Mouse (Mus musculus) kidney, embryonic 14.5 days (tissue): ENCODE measurements around the gene Galnt10. TPM values are rescaled to one million over a fixed set of nuclear protein-coding genes. Genes with fewer than 3 reads are reported as not detected.
A peak's percentile ranks its signal among the peaks of the same experiment; 100 is the strongest.

ENCODE experiments used
- ATAC-seq: fragments of 200-750 bp; cut with Nextera tagmentation; 2 replicates; pipeline ENCODE4 v1.8.0; 2017; ENCODE audit warnings: moderate number of reproducible peaks, mild to moderate bottlenecking, moderate TSS enrichment, moderate library complexity; ENCODE audit not compliant: low FRiP score, low TSS enrichment
- H3K27ac ChIP-seq: fragments of 300-500 bp; sonication (generic); 2 replicates; pipeline ENCODE4 v1.5.1; 2014; ENCODE audit warnings: low read depth, mild to moderate bottlenecking, low read length, moderate library complexity, mixed read lengths
- H3K27me3 ChIP-seq: fragments of 300-500 bp; sonication (generic); 2 replicates; pipeline ENCODE4 v1.6.1; 2014; ENCODE audit warnings: mild to moderate bottlenecking, low read length; ENCODE audit not compliant: control insufficient read depth, insufficient read depth
- H3K36me3 ChIP-seq: fragments of 300-500 bp; sonication (generic); 2 replicates; pipeline ENCODE4 v1.6.1; 2014; ENCODE audit warnings: low read length, mixed read lengths; ENCODE audit not compliant: control insufficient read depth, insufficient read depth
- H3K4me1 ChIP-seq: fragments of 300-500 bp; sonication (generic); 2 replicates; pipeline ENCODE4 v1.6.1; 2014; ENCODE audit warnings: low read length, mixed read lengths; ENCODE audit not compliant: control insufficient read depth, insufficient read depth
- H3K4me2 ChIP-seq: fragments of 300-500 bp; sonication (generic); replicated peaks from 2 replicates; pipeline ENCODE4 v1.6.1; 2014; ENCODE audit warnings: low read depth, mild to moderate bottlenecking, low read length
- H3K4me3 ChIP-seq: fragments of 300-500 bp; sonication (generic); 2 replicates; pipeline ENCODE4 v1.5.1; 2014; ENCODE audit warnings: mild to moderate bottlenecking, low read length
- H3K9ac ChIP-seq: fragments of 300-500 bp; sonication (generic); 2 replicates; pipeline ENCODE4 v1.6.1; 2014; ENCODE audit warnings: low read depth, mild to moderate bottlenecking, low read length, moderate library complexity
- H3K9me3 ChIP-seq: fragments of 300-500 bp; sonication (generic); 2 replicates; pipeline ENCODE4 v1.6.1; 2016; ENCODE audit warnings: low read length; ENCODE audit not compliant: control insufficient read depth
- WGBS: fragments of 180-500 bp; shearing (Covaris S2); extraction: QIAGEN DNeasy Blood & Tissue Kit; methylation state at CpG from one replicate; pipeline ENCODE4 v1.1.7; 2014; 5-methylcytosine and 5-hydroxymethylcytosine counted together
- polyA plus RNA-seq: library from polyadenylated mRNA; unstranded; fragments of >200 nt; fragmentation: Nextera tagmentation; extraction: Ambion mirVana; gene quantifications from 2 replicates; pipeline ENCODE4 v1.2.1, GENCODE M21; 2014

Galnt10 gene
- polyA plus RNA-seq, 1 experiment from 2014 or later, result 13.0 TPM

- WGBS, result 39% methylated on average over 17 of the region's 17 CpGs
- no peaks in the 10 kb centered on the region for H3K9me3 ChIP-seq
Measured at GRCm38 (mm10) chr11:57696207-57696676, 51.0 kb downstream of the Galnt10 start.

DNA sequence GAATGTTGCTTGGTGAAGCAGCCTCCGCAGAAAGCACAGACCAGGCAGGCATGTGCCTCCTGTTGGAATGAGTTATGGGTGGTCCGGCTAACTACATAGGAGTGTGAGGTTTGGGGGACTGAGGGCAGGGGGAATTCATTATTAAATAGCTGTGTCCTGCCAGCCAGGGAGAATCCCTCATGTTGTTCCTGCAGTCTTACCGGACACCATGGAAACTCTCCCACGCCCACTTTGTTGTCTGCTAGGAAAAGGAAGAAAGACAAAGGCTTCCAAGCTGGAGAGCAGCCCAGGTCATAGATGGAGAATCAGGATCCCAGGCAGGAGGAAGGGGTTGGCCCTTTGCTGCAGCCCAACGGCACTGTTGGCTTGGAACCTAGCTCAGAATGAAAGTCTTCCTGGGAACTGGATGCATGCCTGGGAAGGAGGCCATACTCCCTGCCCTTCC, 51.6 kb downstream of the Galnt10 start:
- no peaks in the 10 kb centered on the region for H3K36me3 ChIP-seq
- no peak overlapping the region for H3K9ac ChIP-seq
- no peaks in the 10 kb centered on the region for H3K9me3 ChIP-seq
- no peak overlapping the region for H3K4me3 ChIP-seq
- H3K27ac ChIP-seq, result no peak overlapping the region
- H3K4me1 ChIP-seq, result peaks cover 4% of the 10 kb centered on the region; the same call in 1 of the 2 replicates
- ATAC-seq, result no peak
- H3K27me3 ChIP-seq, result no peaks in the 10 kb centered on the region
- H3K4me2 ChIP-seq, result no peak overlapping the region
- whole genome bisulfite sequencing, result 31% methylated on average over 5 of the region's 5 CpGs

More at GRCm38 (mm10) chr11:57696207-57696676, 51.0 kb downstream of the Galnt10 start:
- Histone ChIP-seq H3K4me3 (no peak overlapping the region), H3K27me3 (no peaks in the 10 kb centered on the region), H3K4me1 (no peaks in the 10 kb centered on the region; the same call in 1 of the 2 replicates), H3K4me2 (no peak overlapping the region), H3K9ac (no peak overlapping the region), H3K27ac (no peak overlapping the region), H3K36me3 (no peaks in the 10 kb centered on the region)
- ATAC-seq, result no peak

GRCm38 (mm10) chr11:57700114-57700513, 54.9 kb downstream of the Galnt10 start:
- no peaks in the 10 kb centered on the region for H3K9me3 ChIP-seq
- H3K27ac ChIP-seq, result no peak overlapping the region
- peaks cover 5% of the 10 kb centered on the region; the same call in 1 of the 2 replicates for H3K4me1 ChIP-seq

GRCm38 (mm10) chr11:57701193-57701925, 56.1 kb downstream of the Galnt10 start:
- whole genome bisulfite sequencing, result 77% methylated on average over 11 of the region's 11 CpGs
- peaks cover 5% of the 10 kb centered on the region; the same call in 1 of the 2 replicates for H3K4me1 ChIP-seq
- H3K27me3 ChIP-seq, result no peaks in the 10 kb centered on the region
- H3K4me2 ChIP-seq, result no peak overlapping the region
- H3K9ac ChIP-seq, result no peak overlapping the region
- no peak for ATAC-seq
- H3K4me3 ChIP-seq, result no peak overlapping the region
- H3K36me3 ChIP-seq, result no peaks in the 10 kb centered on the region
- H3K9me3 ChIP-seq, result no peaks in the 10 kb centered on the region; the same call in 1 of the 2 replicates
- H3K27ac ChIP-seq, result no peak overlapping the region

More at GRCm38 (mm10) chr11:57700114-57700513, 54.9 kb downstream of the Galnt10 start:
- Histone ChIP-seq H3K36me3 (no peaks in the 10 kb centered on the region), H3K9ac (no peak overlapping the region), H3K4me3 (no peak overlapping the region), H3K27me3 (no peaks in the 10 kb centered on the region), H3K4me2 (no peak overlapping the region)
- ATAC-seq, result no peak
- 90% methylated on average over 7 of the region's 7 CpGs for WGBS

- Histone ChIP-seq H3K4me1 (peaks cover 5% of the 10 kb centered on the region; the same call in 1 of the 2 replicates), H3K4me2 (no peak overlapping the region), H3K36me3 (no peaks in the 10 kb centered on the region), H3K9me3 (peaks cover 1% of the 10 kb centered on the region; the same call in 1 of the 2 replicates), H3K4me3 (no peak overlapping the region), H3K27me3 (no peaks in the 10 kb centered on the region), H3K9ac (no peak overlapping the region), H3K27ac (no peak overlapping the region)
- 58% methylated on average over 5 of the region's 5 CpGs for WGBS
- no peak for ATAC-seq
Measured at GRCm38 (mm10) chr11:57701956-57702355, 56.7 kb downstream of the Galnt10 start.

DNA sequence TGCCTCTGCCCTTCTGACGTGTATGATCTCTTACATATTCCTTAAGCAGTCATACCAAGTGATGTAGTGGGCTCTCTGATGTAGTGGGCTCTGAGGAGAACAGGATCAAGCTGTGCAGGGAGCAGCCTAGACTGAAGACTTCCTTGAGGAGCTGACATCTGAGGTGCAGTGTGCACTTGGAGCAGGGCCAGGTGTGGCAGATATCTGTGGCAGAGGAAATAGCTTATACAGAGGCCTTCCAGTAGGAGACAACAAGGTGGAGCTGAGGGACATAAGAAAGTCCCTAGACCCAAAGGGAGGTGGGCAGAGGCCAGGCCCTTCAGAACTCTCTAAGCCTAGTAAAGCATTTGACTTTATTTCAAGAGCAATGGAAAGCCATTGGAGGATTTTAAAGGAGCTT, 61.4 kb downstream of the Galnt10 start:
- Histone ChIP-seq H3K9me3 (peaks cover 5% of the 10 kb centered on the region; the same call in 1 of the 2 replicates), H3K27ac (no peak overlapping the region), H3K27me3 (no peaks in the 10 kb centered on the region), H3K4me2 (no peak overlapping the region), H3K9ac (no peak overlapping the region), H3K4me1 (0 out of 2 replicates have a peak, but pooled peaks cover 4% of the 10 kb centered on the region), H3K36me3 (no peaks in the 10 kb centered on the region), H3K4me3 (no peak overlapping the region)
- ATAC-seq, result no peak
- 93% methylated on average over 1 of the region's 1 CpGs for WGBS

- H3K36me3 ChIP-seq, result no peaks in the 10 kb centered on the region
- H3K9me3 ChIP-seq, result peaks cover 5% of the 10 kb centered on the region; the same call in 1 of the 2 replicates
- no peak overlapping the region for H3K9ac ChIP-seq
- no peaks in the 10 kb centered on the region for H3K27me3 ChIP-seq
- H3K4me3 ChIP-seq, result no peak overlapping the region
- WGBS, result 92% methylated on average over 5 of the region's 5 CpGs
- H3K27ac ChIP-seq, result no peak overlapping the region
- no peak for ATAC-seq
- H3K4me1 ChIP-seq, result no peaks in the 10 kb centered on the region
- no peak overlapping the region for H3K4me2 ChIP-seq
Measured at GRCm38 (mm10) chr11:57707114-57707798, 62.0 kb downstream of the Galnt10 start.

- Histone ChIP-seq H3K9me3 (peaks cover 5% of the 10 kb centered on the region; the same call in 1 of the 2 replicates), H3K4me2 (no peak overlapping the region), H3K4me3 (no peak overlapping the region), H3K4me1 (no peaks in the 10 kb centered on the region), H3K27me3 (no peaks in the 10 kb centered on the region), H3K36me3 (no peaks in the 10 kb centered on the region), H3K9ac (no peak overlapping the region), H3K27ac (peak overlapping the region; percentile 13; the same call in 1 of the 2 replicates)
- 69% methylated on average over 22 of the region's 22 CpGs for WGBS
- no peak for ATAC-seq
Measured at GRCm38 (mm10) chr11:57708174-57709154, 63.2 kb downstream of the Galnt10 start.
